Mouse (Mus musculus): ENCODE data around the gene Pde4c. TPM values are rescaled to one million over a fixed set of nuclear protein-coding genes. Genes with fewer than 3 reads are reported as not detected.
A peak's percentile ranks its signal among the peaks of the same experiment; 100 is the strongest.

Gene Pde4c
- total and polyA plus RNA-seq, 3 experiments: 2.3 to 6.5 (median 4.7) TPM

DNA sequence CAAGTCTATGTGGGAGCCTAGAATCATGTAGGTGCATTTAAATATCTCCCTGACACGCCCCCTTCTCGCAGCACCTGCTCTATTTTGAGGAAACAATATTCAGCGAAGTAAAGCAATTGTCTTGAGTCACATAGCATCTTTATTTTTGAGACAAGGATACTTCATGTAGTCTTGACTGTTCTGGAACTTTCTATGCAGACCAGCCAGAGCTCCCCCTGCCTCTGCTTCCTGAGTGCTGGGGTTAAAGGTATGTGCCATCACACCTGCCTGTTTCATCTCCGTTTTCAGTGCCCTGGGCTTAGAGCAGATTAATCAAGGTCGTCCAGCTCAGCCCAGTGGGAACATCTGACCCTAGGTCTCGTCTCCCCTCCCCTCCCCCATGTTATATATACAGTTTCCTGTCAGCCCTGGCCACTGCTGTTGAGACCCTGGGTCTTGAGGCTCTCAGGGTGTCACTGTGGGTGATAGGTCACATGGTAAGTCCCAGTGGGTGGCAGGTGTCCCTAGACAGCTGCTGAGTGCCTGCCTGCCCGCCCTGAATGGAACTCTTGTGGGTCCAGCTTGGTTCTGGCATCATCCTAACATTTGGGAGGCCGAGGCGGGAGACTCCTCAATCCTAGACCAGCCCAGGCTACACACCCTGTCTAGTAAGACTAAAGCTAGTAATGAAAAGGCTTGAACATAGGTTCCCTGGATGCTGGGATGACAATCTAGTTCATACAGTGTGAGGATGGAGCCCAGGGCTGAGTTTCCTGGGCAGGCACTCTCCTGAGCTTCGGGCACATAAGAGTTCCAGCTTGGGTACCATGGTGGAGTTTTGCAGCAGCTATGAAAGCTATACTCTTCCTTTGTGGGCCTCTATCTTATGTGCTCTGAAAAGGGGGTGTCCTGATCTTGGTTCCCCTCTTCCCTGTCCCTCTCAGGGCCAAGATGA, 22.2 kb upstream of the Pde4c start:
- DNase-seq (ENCODE audit: extremely low read depth): peak; percentile 37
- Histone ChIP-seq H3K36me3 (replicated peaks in 1 of 2; ENCODE audit: control insufficient read depth in 1 of 2, insufficient read depth in 1 of 2, low read length in 1 of 2) (peaks cover 0 to 31% of the 10 kb centered on the region in 2 experiments), H3K27ac (ENCODE audit: insufficient read depth, low read depth) (peak overlapping the region; percentile 1; the same call in 1 of the 2 replicates), H3K9me3 (replicated peaks; ENCODE audit: low read length) (no peaks in the 10 kb centered on the region), H3K9ac (ENCODE audit: insufficient read depth, low read depth) (peak overlapping the region; percentile 65), H3K27me3 (replicated peaks) (no peaks in the 10 kb centered on the region), H3K79me2 (replicated peaks; ENCODE audit: control insufficient read depth, extremely low read depth, insufficient read depth, poor library complexity, severe bottlenecking) (peaks cover 23% of the 10 kb centered on the region), H3K4me1 (ENCODE audit: control insufficient read depth in 1 of 2, insufficient read depth in 2 of 2) (peaks cover 8 to 36% of the 10 kb centered on the region in 2 experiments), H3K4me2 (ENCODE audit: insufficient read depth, low read depth, poor library complexity, severe bottlenecking) (peak overlapping the region; percentile 86), H3K4me3 (replicated peaks in 1 of 3; ENCODE audit: low read depth in 2 of 3, low read length in 2 of 3, poor library complexity in 1 of 3) (peak overlapping the region; percentile 80 to 99 (median 82))
- dilution Hi-C loops (cut with MboI; ENCODE audit: extremely low pct_ligation_motif_present, extremely low pct_unique_long_range_greater_than_20kb, low sequenced_read_pairs) (no loop called here), in situ Hi-C loops (cut with MboI; ENCODE audit: low pct_ligation_motif_present, low pct_unique_long_range_greater_than_20kb, low sequenced_read_pairs) (no loop called here)
- TF ChIP-seq CTCF (conservative IDR thresholded peaks at IDR 0.05 in 1 of 2, IDR thresholded peaks at IDR 0.05 in 1 of 2; ENCODE audit: low read depth in 2 of 2, low read length in 2 of 2): no peak
- 0 out of 2 replicates have a peak, but pooled peaks have one; percentile 29 for TF ChIP-seq CHD2 (IDR thresholded peaks at IDR 0.05; ENCODE audit: low read length)
- peak; percentile 55; the same call in 1 of the 2 replicates for TF ChIP-seq POLR2A (IDR thresholded peaks at IDR 0.05; ENCODE audit: low read depth, low read length)
- peak; percentile 18 for TF ChIP-seq ZMIZ1 (IDR thresholded peaks at IDR 0.05; ENCODE audit: low read depth, low read length)
- TF ChIP-seq POLR2AphosphoS2 (IDR thresholded peaks at IDR 0.05; ENCODE audit: low read depth, low read length): peak; percentile 79
- TF ChIP-seq ETS1 (conservative IDR thresholded peaks at IDR 0.05; ENCODE audit: low read depth, low read length): 0 out of 2 replicates have a peak, but pooled peaks have one; percentile 24
- TF ChIP-seq USF2 (conservative IDR thresholded peaks at IDR 0.05; ENCODE audit: low read depth, low read length): no peak
- no peak for TF ChIP-seq JUND (conservative IDR thresholded peaks at IDR 0.05; ENCODE audit: low read depth, low read length)
- TF ChIP-seq MAX (IDR thresholded peaks at IDR 0.05; ENCODE audit: low read length): 0 out of 2 replicates have a peak, but pooled peaks have one; percentile 21
- 0 out of 2 replicates have a peak, but pooled peaks have one; percentile 16 for TF ChIP-seq HCFC1 (IDR thresholded peaks at IDR 0.05; ENCODE audit: low read depth, low read length)
- TF ChIP-seq MAZ (IDR thresholded peaks at IDR 0.05; ENCODE audit: low read depth, low read length): no peak
- no peak for TF ChIP-seq MEF2A (IDR thresholded peaks at IDR 0.05; ENCODE audit: borderline replicate concordance, low read depth, low read length)
- TF ChIP-seq RAD21 (IDR thresholded peaks at IDR 0.05; ENCODE audit: low read depth, low read length): no peak
- TF ChIP-seq UBTF (IDR thresholded peaks at IDR 0.05; ENCODE audit: low read depth, low read length): no peak

GRCm38 (mm10) chr8:70701982-70702841, 21.3 kb upstream of the Pde4c start:
- no peaks in the 10 kb centered on the region for H3K9me3 ChIP-seq (replicated peaks; ENCODE audit: low read length)
- dilution Hi-C loops (cut with MboI; ENCODE audit: extremely low pct_ligation_motif_present, extremely low pct_unique_long_range_greater_than_20kb, low sequenced_read_pairs) (no loop called here), in situ Hi-C loops (cut with MboI; ENCODE audit: low pct_ligation_motif_present, low pct_unique_long_range_greater_than_20kb, low sequenced_read_pairs) (no loop called here)
- peaks cover 23% of the 10 kb centered on the region for H3K79me2 ChIP-seq (replicated peaks; ENCODE audit: control insufficient read depth, extremely low read depth, insufficient read depth, poor library complexity, severe bottlenecking)
- no peak overlapping the region for H3K4me3 ChIP-seq (replicated peaks in 1 of 3; ENCODE audit: low read depth in 2 of 3, low read length in 2 of 3, poor library complexity in 1 of 3)
- no peaks in the 10 kb centered on the region for H3K27me3 ChIP-seq (replicated peaks)
- H3K9ac ChIP-seq (ENCODE audit: insufficient read depth, low read depth): no peak overlapping the region
- peaks cover 0 to 31% of the 10 kb centered on the region in 2 experiments for H3K36me3 ChIP-seq (replicated peaks in 1 of 2; ENCODE audit: control insufficient read depth in 1 of 2, insufficient read depth in 1 of 2, low read length in 1 of 2)
- H3K4me2 ChIP-seq (ENCODE audit: insufficient read depth, low read depth, poor library complexity, severe bottlenecking): peak overlapping the region; percentile 86
- H3K27ac ChIP-seq (ENCODE audit: insufficient read depth, low read depth): no peak overlapping the region
- DNase-seq (ENCODE audit: extremely low read depth): no peak
- peak; percentile 44; the same call in 1 of the 2 replicates for TF ChIP-seq MAX (IDR thresholded peaks at IDR 0.05; ENCODE audit: low read length)
- no peak for TF ChIP-seq NELFE (IDR thresholded peaks at IDR 0.05; ENCODE audit: low read depth, low read length)
- 0 out of 2 replicates have a peak, but pooled peaks have one; percentile 8 for TF ChIP-seq BHLHE40 (IDR thresholded peaks at IDR 0.05; ENCODE audit: low read depth, low read length)
- peaks cover 8 to 32% of the 10 kb centered on the region in 2 experiments for H3K4me1 ChIP-seq (ENCODE audit: control insufficient read depth in 1 of 2, insufficient read depth in 2 of 2)

Data from CH12.LX (cell line).